Mouse (Mus musculus): ENCODE measurements around the gene Zfp553. TPM values are rescaled to one million over a fixed set of nuclear protein-coding genes. Genes with fewer than 3 reads are reported as not detected.
A peak's percentile ranks its signal among the peaks of the same experiment; 100 is the strongest.

Gene Zfp553
- total RNA-seq, 2 experiments from 2014 or later = 4.2 to 4.6 TPM

GRCm38 (mm10) chr7:127210266-127210665 is 22.6 kb upstream of the Zfp553 start:
- peak; percentile 81 for DNase-seq (ENCODE audit: low spot score)

GRCm38 (mm10) chr7:127211014-127211745 is 21.7 kb upstream of the Zfp553 start:
- DNase-seq (ENCODE audit: low spot score) = peak; percentile 78

- DNase-seq (ENCODE audit: low spot score) = peak; percentile 50
These were observed 20.2 kb upstream of the Zfp553 start for GRCm38 (mm10) chr7:127212432-127213250.

- DNase-seq (ENCODE audit: low spot score) = peak; percentile 64
These were observed 19.4 kb upstream of the Zfp553 start for GRCm38 (mm10) chr7:127213485-127213884.

- no peak for DNase-seq (ENCODE audit: low spot score)
These were observed 18.9 kb upstream of the Zfp553 start for GRCm38 (mm10) chr7:127213930-127214329.

- peak; percentile 39 for DNase-seq (ENCODE audit: low spot score)
These were observed 18.3 kb upstream of the Zfp553 start for GRCm38 (mm10) chr7:127214521-127214920.

GRCm38 (mm10) chr7:127214981-127215871 is 17.6 kb upstream of the Zfp553 start:
- peak; percentile 80 for DNase-seq (ENCODE audit: low spot score)

GRCm38 (mm10) chr7:127216307-127216706 is 16.6 kb upstream of the Zfp553 start:
- DNase-seq (ENCODE audit: low spot score) = no peak

- DNase-seq (ENCODE audit: low spot score) = no peak
These were observed 15.4 kb upstream of the Zfp553 start for GRCm38 (mm10) chr7:127217475-127217874.

GRCm38 (mm10) chr7:127217901-127218642 is 14.8 kb upstream of the Zfp553 start:
- DNase-seq (ENCODE audit: low spot score) = no peak

- DNase-seq (ENCODE audit: low spot score) = no peak
These were observed 14.2 kb upstream of the Zfp553 start for GRCm38 (mm10) chr7:127218670-127219069.

GRCm38 (mm10) chr7:127220440-127220839 is 12.4 kb upstream of the Zfp553 start:
- no peak for DNase-seq (ENCODE audit: low spot score)

- DNase-seq (ENCODE audit: low spot score) = no peak
These were observed 9.8 kb upstream of the Zfp553 start for GRCm38 (mm10) chr7:127223106-127223505.

- no peak for DNase-seq (ENCODE audit: low spot score)
These were observed 9.1 kb upstream of the Zfp553 start for GRCm38 (mm10) chr7:127223515-127224478.

- DNase-seq (ENCODE audit: low spot score) = no peak
These were observed 8.2 kb upstream of the Zfp553 start for GRCm38 (mm10) chr7:127224616-127225015.

- no peak for DNase-seq (ENCODE audit: low spot score)
These were observed 7.5 kb upstream of the Zfp553 start for GRCm38 (mm10) chr7:127225147-127225995.

- peak; percentile 81 for DNase-seq (ENCODE audit: low spot score)
These were observed 4.1 kb upstream of the Zfp553 start for GRCm38 (mm10) chr7:127228615-127229303.

- no peak for DNase-seq (ENCODE audit: low spot score)
These were observed 1.5 kb upstream of the Zfp553 start for GRCm38 (mm10) chr7:127231376-127231775.

Measured in gastrocnemius, adult 18-20 months (tissue).